Mouse (Mus musculus): ENCODE data around the gene Olfr1274-ps. TPM values are rescaled to one million over a fixed set of nuclear protein-coding genes. Genes with fewer than 3 reads are reported as not detected.

Gene Olfr1274-ps
- total RNA-seq, 2 experiments from 2014 or later = not detected

Other genes with a start within 250 kb of the Olfr1274-ps start
- gene Olfr1270, start 245.6 kb upstream of the Olfr1274-ps start, total RNA-seq (2021) = not detected
- not detected for gene Olfr1506, start 174.2 kb upstream of the Olfr1274-ps start, total RNA-seq (2021)
- gene Olfr142, start 141.1 kb upstream of the Olfr1274-ps start, total RNA-seq (2021) = not detected
- gene Olfr1271, start 127.7 kb upstream of the Olfr1274-ps start, total RNA-seq (2021) = not detected
- gene Olfr1272, start 105.8 kb upstream of the Olfr1274-ps start, total RNA-seq (2021) = not detected
- gene Gm13769, start 76.5 kb upstream of the Olfr1274-ps start, total RNA-seq (2021) = not detected
- gene Ptprj, start 182.0 kb downstream of the Olfr1274-ps start, total RNA-seq (2021) = 1 to 10 TPM; 6.5 to 6.6 TPM

All from gastrocnemius, postnatal 14 days (tissue).